Comparison of ENCODE assay signal across 34 mouse cellular contexts in genomic region chr19:6466945-6467344, GRCm38 (mm10). TPM values are rescaled to one million over a fixed set of nuclear protein-coding genes. Genes with fewer than 3 reads are reported as not detected.
A peak's percentile ranks its signal among the peaks of the same experiment; 100 is the strongest.
DNase-seq lines count a peak whose midpoint lies in the region; ATAC-seq and TF ChIP-seq lines count a peak whose summit lies in the region.
"Had no signal": no experiment of that assay in that cellular context is flagged by ENCODE, and none has a peak within 500 bp of the region (broad histone marks: within the 10 kb centered on the region; RNA-seq: fewer than 3 reads in every experiment).

No protein-coding gene starts in this region.

- H3K79me2 ChIP-seq in MEL (ENCODE audit: control insufficient read depth, insufficient read depth, low read length, poor library complexity): no peaks in the 10 kb centered on the region

- peak; percentile 21; the same call in 1 of the 2 replicates for TF ChIP-seq CTCF in kidney, postnatal 0 days (IDR thresholded peaks at IDR 0.05; ENCODE audit: low read depth)
- TF ChIP-seq CTCF in midbrain, postnatal 0 days (IDR thresholded peaks at IDR 0.05): peak; percentile 37; the same call in 1 of the 2 replicates
- peak; percentile 46 to 62 (median 49) for TF ChIP-seq CTCF in MEL (IDR thresholded peaks at IDR 0.05 in 2 of 3, conservative IDR thresholded peaks at IDR 0.05 in 1 of 3; ENCODE audit: control insufficient read depth in 1 of 3, insufficient read depth in 1 of 3, low read depth in 2 of 3, low read length in 3 of 3, poor library complexity in 1 of 3, severe bottlenecking in 1 of 3)

- H3K4me3 ChIP-seq in kidney, postnatal 0 days (replicated peaks; ENCODE audit: low read depth, low read length): no peak overlapping the region
- no peak overlapping the region for H3K4me3 ChIP-seq in midbrain, postnatal 0 days (ENCODE audit: low read depth, low read length)
- H3K4me3 ChIP-seq in midbrain, embryonic 15.5 days: no peak overlapping the region
- H3K4me3 ChIP-seq in MEL (ENCODE audit: control insufficient read depth in 1 of 2, insufficient read depth in 1 of 2, low read depth in 2 of 2, low read length in 2 of 2): no peak overlapping the region
- H3K4me3 ChIP-seq: embryonic facial prominence, embryonic 10.5 days; embryonic facial prominence, embryonic 15.5 days; forebrain, embryonic 13.5 days; heart, embryonic 10.5 days; heart, embryonic 15.5 days; kidney, embryonic 15.5 days; limb, embryonic 10.5 days; limb, embryonic 15.5 days; liver, embryonic 15.5 days; midbrain, embryonic 13.5 days; neural tube, embryonic 15.5 days; stomach, embryonic 15.5 days had no signal

- TF ChIP-seq EP300 in MEL (IDR thresholded peaks at IDR 0.05; ENCODE audit: low read depth in 1 of 2, low read length in 2 of 2): no peak

- no peak for TF ChIP-seq POLR2A in MEL (IDR thresholded peaks at IDR 0.05; ENCODE audit: control insufficient read depth in 1 of 2, insufficient read depth in 1 of 2, low read depth in 1 of 2, low read length in 2 of 2, poor library complexity in 1 of 2)

- no peak overlapping the region for H3K27ac ChIP-seq in kidney, postnatal 0 days
- H3K27ac ChIP-seq in midbrain, postnatal 0 days (ENCODE audit: low read depth, low read length): no peak overlapping the region
- H3K27ac ChIP-seq in midbrain, embryonic 15.5 days: no peak overlapping the region
- H3K27ac ChIP-seq in MEL (ENCODE audit: control insufficient read depth, low read depth, low read length): peak overlapping the region; percentile 19; the same call in 1 of the 2 replicates
- H3K27ac ChIP-seq: embryonic facial prominence, embryonic 10.5 days; embryonic facial prominence, embryonic 15.5 days; forebrain, embryonic 13.5 days; heart, embryonic 10.5 days; heart, embryonic 15.5 days; kidney, embryonic 15.5 days; limb, embryonic 10.5 days; limb, embryonic 15.5 days; liver, embryonic 15.5 days; macrophage; neural tube, embryonic 15.5 days; stomach, embryonic 15.5 days had no signal

- H3K4me1 ChIP-seq in kidney, postnatal 0 days (replicated peaks; ENCODE audit: insufficient read depth, low read length): peaks cover 5% of the 10 kb centered on the region; the same call in 1 of the 2 replicates
- H3K4me1 ChIP-seq in midbrain, postnatal 0 days (ENCODE audit: insufficient read depth, low read length): peaks cover 5% of the 10 kb centered on the region; the same call in 1 of the 2 replicates
- H3K4me1 ChIP-seq in midbrain, embryonic 15.5 days: peaks cover 42% of the 10 kb centered on the region
- peaks cover 2 to 27% of the 10 kb centered on the region in 2 experiments; a peak in 3 of 4 replicates for H3K4me1 ChIP-seq in MEL (ENCODE audit: control insufficient read depth in 1 of 2, insufficient read depth in 2 of 2, low read length in 2 of 2)
- H3K4me1 ChIP-seq: liver, embryonic 15.5 days had no signal

- DNase-seq in kidney, postnatal 0 days (ENCODE audit: low spot score): no peak
- no peak for DNase-seq in kidney, postnatal 4 days
- DNase-seq in midbrain, postnatal 0 days (ENCODE audit: low spot score): no peak
- DNase-seq in MEL (ENCODE audit: low read depth, low spot score): peak; percentile 57
- no peak for DNase-seq in adrenal gland, postnatal 4 days (ENCODE audit: low spot score in 2 of 2)
- no peak for DNase-seq in kidney, adult 11 months
- DNase-seq: adrenal gland, postnatal 36 days; cerebellum, adult 8-10 months; cerebellum, postnatal 25 days; gastrocnemius, postnatal 25 days; heart, adult 11 months; kidney, adult 18-20 months; kidney, postnatal 36 days; right cerebral cortex, postnatal 25 days; thymus, adult 18-20 months; thymus, postnatal 25 days had no signal

- H3K27me3 ChIP-seq in kidney, postnatal 0 days (ENCODE audit: insufficient read depth, low read length): no peaks in the 10 kb centered on the region
- H3K27me3 ChIP-seq in midbrain, postnatal 0 days (ENCODE audit: insufficient read depth, low read length): no peaks in the 10 kb centered on the region
- no peaks in the 10 kb centered on the region for H3K27me3 ChIP-seq in midbrain, embryonic 15.5 days (replicated peaks)
- no peaks in the 10 kb centered on the region for H3K27me3 ChIP-seq in MEL (ENCODE audit: control insufficient read depth in 1 of 2, insufficient read depth in 2 of 2, low read length in 2 of 2)
- H3K27me3 ChIP-seq: embryonic facial prominence, embryonic 15.5 days; forebrain, embryonic 13.5 days; kidney, embryonic 15.5 days; midbrain, embryonic 13.5 days; neural tube, embryonic 15.5 days; stomach, embryonic 15.5 days had no signal

- WGBS in kidney, postnatal 0 days: 92% methylated on average over 3 of the region's 3 CpGs
- WGBS in midbrain, postnatal 0 days: 89% methylated on average over 3 of the region's 3 CpGs
- 96% methylated on average over 3 of the region's 3 CpGs for WGBS in midbrain, embryonic 15.5 days

- TF ChIP-seq RAD21 in MEL (IDR thresholded peaks at IDR 0.05; ENCODE audit: low read depth, low read length): peak; percentile 9; the same call in 1 of the 2 replicates

- no peaks in the 10 kb centered on the region for H3K36me3 ChIP-seq in kidney, postnatal 0 days (ENCODE audit: insufficient read depth, low read length)
- peaks cover 13% of the 10 kb centered on the region; the same call in 1 of the 2 replicates for H3K36me3 ChIP-seq in midbrain, postnatal 0 days (ENCODE audit: insufficient read depth, low read length)
- no peaks in the 10 kb centered on the region for H3K36me3 ChIP-seq in midbrain, embryonic 15.5 days (replicated peaks)
- H3K36me3 ChIP-seq in MEL (ENCODE audit: control insufficient read depth in 1 of 2, insufficient read depth in 2 of 2, low read length in 2 of 2): peaks cover 0 to 7% of the 10 kb centered on the region in 2 experiments; a peak in 2 of 4 replicates
- H3K36me3 ChIP-seq: embryonic facial prominence, embryonic 10.5 days; embryonic facial prominence, embryonic 15.5 days; G1E; heart, embryonic 10.5 days; heart, embryonic 15.5 days; kidney, embryonic 15.5 days; limb, embryonic 10.5 days; limb, embryonic 15.5 days; liver, embryonic 15.5 days; stomach, embryonic 15.5 days had no signal

- no peak for ATAC-seq in kidney, postnatal 0 days (replicated peaks; ENCODE audit: low FRiP score, low read depth)
- no peak for ATAC-seq in midbrain, postnatal 0 days (ENCODE audit: low FRiP score)
- ATAC-seq in midbrain, embryonic 15.5 days (replicated peaks): no peak
- ATAC-seq: CD4-positive, CD25-positive, alpha-beta regulatory T cell, adult 4 months; forebrain, embryonic 13.5 days; midbrain, embryonic 13.5 days; Patski had no signal

- H3K9me3 ChIP-seq in kidney, postnatal 0 days (replicated peaks; ENCODE audit: low read length): no peaks in the 10 kb centered on the region
- H3K9me3 ChIP-seq in midbrain, postnatal 0 days (ENCODE audit: low read length): no peaks in the 10 kb centered on the region
- H3K9me3 ChIP-seq in midbrain, embryonic 15.5 days: no peaks in the 10 kb centered on the region
- H3K9me3 ChIP-seq in MEL (replicated peaks; ENCODE audit: insufficient read depth, low read length): no peaks in the 10 kb centered on the region
- H3K9me3 ChIP-seq: embryonic facial prominence, embryonic 15.5 days; forebrain, embryonic 13.5 days; heart, embryonic 10.5 days; heart, embryonic 15.5 days; kidney, embryonic 15.5 days; limb, embryonic 10.5 days; limb, embryonic 15.5 days; liver, embryonic 15.5 days; midbrain, embryonic 13.5 days; neural tube, embryonic 15.5 days; stomach, embryonic 15.5 days had no signal

- H3K4me2 ChIP-seq in kidney, postnatal 0 days (ENCODE audit: low read length): no peak overlapping the region
- H3K4me2 ChIP-seq in midbrain, postnatal 0 days (ENCODE audit: low read depth, low read length, poor library complexity, severe bottlenecking): no peak overlapping the region
- H3K4me2 ChIP-seq in midbrain, embryonic 15.5 days: no peak overlapping the region
- H3K4me2 ChIP-seq: embryonic facial prominence, embryonic 15.5 days; forebrain, embryonic 13.5 days; heart, embryonic 15.5 days; kidney, embryonic 15.5 days; limb, embryonic 15.5 days; liver, embryonic 15.5 days; midbrain, embryonic 13.5 days; neural tube, embryonic 15.5 days; stomach, embryonic 15.5 days had no signal

- H3K9ac ChIP-seq in kidney, postnatal 0 days (ENCODE audit: low read depth, low read length): no peak overlapping the region
- H3K9ac ChIP-seq in midbrain, postnatal 0 days (replicated peaks; ENCODE audit: low read length, poor library complexity, severe bottlenecking): no peak overlapping the region
- H3K9ac ChIP-seq in midbrain, embryonic 15.5 days: no peak overlapping the region
- H3K9ac ChIP-seq in MEL (ENCODE audit: control insufficient read depth, low read depth, low read length, poor library complexity, severe bottlenecking): no peak overlapping the region
- H3K9ac ChIP-seq: embryonic facial prominence, embryonic 15.5 days; forebrain, embryonic 13.5 days; heart, embryonic 15.5 days; kidney, embryonic 15.5 days; limb, embryonic 15.5 days; liver, embryonic 15.5 days; midbrain, embryonic 13.5 days; neural tube, embryonic 15.5 days; stomach, embryonic 15.5 days had no signal

TF ChIP-seq in MEL, 35 proteins besides CTCF, POLR2A, EP300 and RAD21 (continues in another document):
- TF ChIP-seq ZKSCAN1 (IDR thresholded peaks at IDR 0.05; ENCODE audit: low read depth, low read length) (no peak), ZNF384 (IDR thresholded peaks at IDR 0.05; ENCODE audit: low read depth, low read length) (no peak), MAZ (IDR thresholded peaks at IDR 0.05; ENCODE audit: low read depth, low read length) (no peak), TCF12 (IDR thresholded peaks at IDR 0.05; ENCODE audit: low read depth, low read length) (no peak), BHLHE40 (IDR thresholded peaks at IDR 0.05; ENCODE audit: borderline replicate concordance, low read depth, low read length) (no peak), JUND (IDR thresholded peaks at IDR 0.05; ENCODE audit: low read depth, low read length) (no peak), CHD2 (IDR thresholded peaks at IDR 0.05; ENCODE audit: low read length) (no peak), POLR2AphosphoS2 (IDR thresholded peaks at IDR 0.05; ENCODE audit: low read length) (no peak), SMC3 (IDR thresholded peaks at IDR 0.05; ENCODE audit: low read depth, low read length) (no peak), NRF1 (IDR thresholded peaks at IDR 0.05; ENCODE audit: insufficient read depth, low read depth, low read length, poor library complexity, severe bottlenecking) (no peak), TAL1 (IDR thresholded peaks at IDR 0.05; ENCODE audit: low read length) (no peak), POLR2AphosphoS5 (IDR thresholded peaks at IDR 0.05; ENCODE audit: borderline replicate concordance, low read depth, low read length) (no peak)

RNA-seq across cellular contexts. Expression of gene Nrxn2, which starts 48.4 kb away (rescaled TPM):
- polyA plus RNA-seq in kidney, postnatal 0 days (2015; fragmentation: Nextera tagmentation; extraction: Ambion mirVana): 5.9 and 6.7 TPM in 2 replicates
- total RNA-seq in midbrain, postnatal 0 days (2014; rRNA removed): 382 and 409 TPM in 2 replicates
- 74.3 and 75.7 TPM in 2 replicates for polyA plus RNA-seq in midbrain, postnatal 0 days (2015; fragmentation: Nextera tagmentation; extraction: Ambion mirVana)
- 44.6 and 44.9 TPM in 2 replicates for polyA plus RNA-seq in midbrain, embryonic 15.5 days (2015; fragmentation: Nextera tagmentation; extraction: Ambion mirVana)
- 0.07 and 0.39 TPM in 2 replicates for total RNA-seq in MEL (2012; rRNA removed)
- polyA plus RNA-seq in MEL (2012; ENCODE audit: insufficient read depth in 1 of 2, insufficient read length in 2 of 2, low read depth in 1 of 2, low replicate concordance in 2 of 2, missing spikeins in 1 of 2): under 1 TPM in 1 of 2 experiments, not detected in 1; 0.42 TPM
- total RNA-seq in adrenal gland, postnatal 4 days (2021): 10 to 100 TPM; 17.8 to 18.3 TPM
- total RNA-seq: megakaryocyte-erythroid progenitor cell, adult 5-6 weeks had no signal
- polyA plus RNA-seq: CD4-positive, CD25-positive, alpha-beta regulatory T cell, adult 4 months; macrophage; Patski had no signal
